Mouse (Mus musculus) testis, adult 2 months (tissue): ENCODE data around the gene Cat. TPM values are rescaled to one million over a fixed set of nuclear protein-coding genes. Genes with fewer than 3 reads are reported as not detected.

Experiments used
- H3K27ac ChIP-seq: fragments of 200-500 bp; 2 replicates; pipeline ENCODE4 v1.5.1; 2012; ENCODE audit warnings: low read depth, low read length; ENCODE audit not compliant: control insufficient read depth, insufficient read depth
- H3K27me3 ChIP-seq: fragments of 200-500 bp; 2 replicates; pipeline ENCODE4 v1.6.1; 2012; ENCODE audit warnings: mild to moderate bottlenecking, low read length, moderate library complexity; ENCODE audit not compliant: control insufficient read depth, insufficient read depth
- H3K36me3 ChIP-seq: fragments of 200-500 bp; 2 replicates; pipeline ENCODE4 v1.6.1; 2012; ENCODE audit warnings: mild to moderate bottlenecking, low read length; ENCODE audit not compliant: control insufficient read depth, insufficient read depth
- H3K4me1 ChIP-seq: fragments of 200-500 bp; 2 replicates; pipeline ENCODE4 v1.6.1; 2012; ENCODE audit warnings: low read length; ENCODE audit not compliant: control insufficient read depth, insufficient read depth
- H3K4me3 ChIP-seq: fragments of 200-500 bp; 2 replicates; pipeline ENCODE4 v1.5.1; 2012; ENCODE audit warnings: low read depth, mild to moderate bottlenecking, low read length, moderate library complexity, mixed read lengths; ENCODE audit not compliant: control insufficient read depth
- CTCF ChIP-seq: fragments of 200-500 bp; IDR thresholded peaks from 2 replicates; pipeline ENCODE4 v1.5.1; 2012; ENCODE audit warnings: low read depth, mild to moderate bottlenecking, inconsistent platforms, low read length, moderate library complexity; ENCODE audit not compliant: control insufficient read depth, insufficient read depth, insufficient replicate concordance
- POLR2A ChIP-seq: fragments of 200-500 bp; IDR thresholded peaks from 2 replicates; pipeline ENCODE4 v1.6.1; 2012; ENCODE audit warnings: low read depth, mild to moderate bottlenecking, inconsistent platforms, low read length, moderate library complexity; ENCODE audit not compliant: control insufficient read depth
- polyA plus RNA-seq: library from polyadenylated mRNA; depleted of rRNA; stranded (reverse); fragments of >200 nt; gene quantifications from 2 replicates; pipeline ENCODE4 v1.2.3, GENCODE M21; 2012

The Cat gene
- polyA plus RNA-seq, 1 experiment: 7.5 TPM

- H3K27ac ChIP-seq: no peak overlapping the region
- TF ChIP-seq POLR2A (no peak), CTCF (no peak)
- no peaks in the 10 kb centered on the region for H3K27me3 ChIP-seq
- no peak overlapping the region for H3K4me3 ChIP-seq
- H3K36me3 ChIP-seq: no peaks in the 10 kb centered on the region
- H3K4me1 ChIP-seq: no peaks in the 10 kb centered on the region
These were observed 21.0 kb upstream of the Cat start for GRCm38 (mm10) chr2:103505956-103506355.

GRCm38 (mm10) chr2:103504463-103504862 lies 19.5 kb upstream of the Cat start:
- H3K36me3 ChIP-seq: no peaks in the 10 kb centered on the region
- H3K27me3 ChIP-seq: no peaks in the 10 kb centered on the region
- H3K27ac ChIP-seq: no peak overlapping the region
- TF ChIP-seq CTCF (no peak), POLR2A (no peak)
- H3K4me1 ChIP-seq: no peaks in the 10 kb centered on the region
- no peak overlapping the region for H3K4me3 ChIP-seq

DNA sequence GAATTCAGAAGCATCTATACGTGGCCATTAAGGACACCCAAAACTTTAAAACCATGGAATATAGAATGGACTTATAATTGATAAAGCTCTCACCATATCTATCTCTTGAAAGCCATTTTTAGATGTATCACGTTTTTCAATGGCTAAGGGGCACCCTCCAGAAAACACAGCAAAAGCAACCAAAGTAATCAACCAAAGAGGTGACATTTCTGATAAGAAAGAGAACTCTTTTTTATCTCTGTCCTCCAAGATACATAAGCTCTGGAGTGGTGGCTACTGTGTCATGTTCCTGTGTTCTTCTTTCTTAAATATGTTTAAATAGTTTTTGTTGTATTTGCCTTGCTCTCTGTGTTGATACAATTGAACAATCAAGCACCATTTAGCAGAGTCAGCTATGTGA lies 15.8 kb upstream of the Cat start:
- H3K4me1 ChIP-seq: no peaks in the 10 kb centered on the region
- no peak overlapping the region for H3K27ac ChIP-seq
- H3K36me3 ChIP-seq: no peaks in the 10 kb centered on the region
- no peak overlapping the region for H3K4me3 ChIP-seq
- TF ChIP-seq POLR2A (no peak), CTCF (no peak)
- H3K27me3 ChIP-seq: no peaks in the 10 kb centered on the region

- H3K27me3 ChIP-seq: no peaks in the 10 kb centered on the region
- H3K4me3 ChIP-seq: no peak overlapping the region
- TF ChIP-seq CTCF (no peak), POLR2A (no peak)
- no peaks in the 10 kb centered on the region for H3K4me1 ChIP-seq
- H3K36me3 ChIP-seq: no peaks in the 10 kb centered on the region
- no peak overlapping the region for H3K27ac ChIP-seq
These were observed 10.9 kb upstream of the Cat start for GRCm38 (mm10) chr2:103495633-103496418.

DNA sequence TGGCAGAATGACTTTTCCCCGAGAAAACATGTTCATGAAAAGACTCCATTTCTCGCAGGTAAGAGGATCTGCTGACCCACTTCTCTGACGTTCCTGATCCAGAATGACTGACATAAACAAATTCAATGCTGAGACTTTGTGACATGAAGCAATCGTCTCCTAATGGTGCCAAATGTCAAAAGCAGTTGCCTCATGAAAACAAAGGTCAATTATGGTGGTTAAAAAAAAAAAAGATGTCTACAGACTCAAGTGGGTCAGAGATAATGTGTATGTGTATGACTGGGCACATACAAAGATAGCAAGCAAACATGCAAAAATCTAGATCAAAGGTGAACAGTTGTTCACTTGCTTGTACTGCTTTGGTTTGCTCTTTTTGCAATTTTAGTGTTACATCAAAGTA lies 8.9 kb upstream of the Cat start:
- Histone ChIP-seq H3K4me1 (no peaks in the 10 kb centered on the region), H3K27me3 (no peaks in the 10 kb centered on the region), H3K4me3 (no peak overlapping the region), H3K27ac (no peak overlapping the region), H3K36me3 (no peaks in the 10 kb centered on the region)
- no peak for TF ChIP-seq POLR2A
- no peak for TF ChIP-seq CTCF

GRCm38 (mm10) chr2:103492526-103492925 lies 7.6 kb upstream of the Cat start:
- H3K36me3 ChIP-seq: no peaks in the 10 kb centered on the region
- H3K4me1 ChIP-seq: no peaks in the 10 kb centered on the region
- no peak overlapping the region for H3K27ac ChIP-seq
- H3K27me3 ChIP-seq: no peaks in the 10 kb centered on the region
- H3K4me3 ChIP-seq: no peak overlapping the region
- no peak for TF ChIP-seq CTCF

GRCm38 (mm10) chr2:103483986-103484520 lies 907 bp downstream of the Cat start:
- H3K4me1 ChIP-seq: peaks cover 9% of the 10 kb centered on the region
- H3K27ac ChIP-seq: no peak overlapping the region
- H3K4me3 ChIP-seq: no peak overlapping the region
- no peaks in the 10 kb centered on the region for H3K27me3 ChIP-seq
- H3K36me3 ChIP-seq: no peaks in the 10 kb centered on the region
- TF ChIP-seq CTCF (no peak), POLR2A (no peak)
